Mouse (Mus musculus) embryonic facial prominence, embryonic 11.5 days (tissue): Measurements from ENCODE around the gene Dlk1. TPM values are rescaled to one million over a fixed set of nuclear protein-coding genes. Genes with fewer than 3 reads are reported as not detected.
A peak's percentile ranks its signal among the peaks of the same experiment; 100 is the strongest.
"Not testable (repeated sequence)": the region's sequence is repeated elsewhere in the genome, so short reads cannot be mapped to it uniquely, and the experiment has no call there.

Experiments
- ATAC-seq: fragments of 200-750 bp; cut with Nextera tagmentation; replicated peaks from 2 replicates; pipeline ENCODE4 v1.8.0; 2017; ENCODE audit warnings: low read depth; ENCODE audit not compliant: insufficient number of reproducible peaks, low FRiP score, low TSS enrichment
- DNase-seq: peaks from one replicate; pipeline ENCODE4 v3.0.0-alpha.2; 2015; ENCODE audit warnings: low spot score
- H3K27ac ChIP-seq: fragments of 300-500 bp; sonication (generic); replicated peaks from 2 replicates; pipeline ENCODE4 v1.5.1; 2014; ENCODE audit warnings: mild to moderate bottlenecking, low read depth, low read length, control low read depth
- H3K27me3 ChIP-seq: fragments of 300-500 bp; sonication (generic); 2 replicates; pipeline ENCODE4 v1.6.1; 2014; ENCODE audit warnings: mild to moderate bottlenecking, low read length, moderate library complexity, mixed read lengths; ENCODE audit not compliant: control insufficient read depth, insufficient read depth
- H3K36me3 ChIP-seq: fragments of 300-500 bp; sonication (generic); replicated peaks from 2 replicates; pipeline ENCODE4 v1.6.1; 2014; ENCODE audit warnings: low read depth, mild to moderate bottlenecking, low read length, moderate library complexity, mixed read lengths; ENCODE audit not compliant: control insufficient read depth, insufficient read depth
- H3K4me1 ChIP-seq: fragments of 300-500 bp; sonication (generic); 2 replicates; pipeline ENCODE4 v1.6.1; 2014; ENCODE audit warnings: low read length, mixed read lengths; ENCODE audit not compliant: control insufficient read depth, insufficient read depth
- H3K4me2 ChIP-seq: fragments of 300-500 bp; sonication (generic); 2 replicates; pipeline ENCODE4 v1.6.1; 2014; ENCODE audit warnings: low read depth, mild to moderate bottlenecking, control low read depth, low read length, moderate library complexity
- H3K4me3 ChIP-seq: fragments of 300-500 bp; sonication (generic); 2 replicates; pipeline ENCODE4 v1.5.1; 2014; ENCODE audit warnings: low read depth, low read length, control low read depth
- H3K9ac ChIP-seq: fragments of 300-500 bp; sonication (generic); replicated peaks from 2 replicates; pipeline ENCODE4 v1.6.1; 2014; ENCODE audit warnings: mild to moderate bottlenecking, control low read depth, low read length
- H3K9me3 ChIP-seq: fragments of 300-500 bp; sonication (generic); replicated peaks from 2 replicates; pipeline ENCODE4 v1.6.1; 2016; ENCODE audit warnings: mild to moderate bottlenecking, low read length, inconsistent platforms, mixed read lengths; ENCODE audit not compliant: control insufficient read depth
- WGBS: fragments of 180-500 bp; shearing (Covaris S2); extraction: QIAGEN DNeasy Blood & Tissue Kit; methylation state at CpG from one replicate; pipeline ENCODE4 v1.1.7; 2014; 5-methylcytosine and 5-hydroxymethylcytosine counted together
- polyA plus RNA-seq: library from polyadenylated mRNA; unstranded; fragments of >200 nt; fragmentation: Nextera tagmentation; extraction: Ambion mirVana; gene quantifications from 2 replicates; pipeline ENCODE4 v1.2.1, GENCODE M21; 2014

Dlk1 gene
- polyA plus RNA-seq, 1 experiment from 2014 or later, result 209 TPM

DNA sequence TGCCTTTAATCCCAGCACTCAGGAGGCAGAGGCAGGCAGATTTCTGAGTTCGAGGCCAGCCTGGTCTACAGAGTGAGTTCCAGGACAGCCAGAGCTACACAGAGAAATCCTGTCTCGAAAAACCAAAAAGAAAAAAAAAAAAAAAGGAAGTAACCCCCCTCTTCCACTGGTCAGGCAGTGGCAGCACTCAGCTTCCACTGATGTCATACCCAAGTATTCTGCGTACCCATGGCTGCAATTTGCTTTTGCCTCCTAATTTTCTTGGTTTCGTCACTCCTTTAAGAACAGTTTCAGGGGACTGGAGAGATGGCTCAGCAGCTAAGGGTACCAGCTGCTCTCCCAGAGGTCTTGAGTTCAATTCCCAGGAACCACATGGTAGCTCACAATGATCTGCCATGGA is 14.8 kb downstream of the Dlk1 start:
- not testable (repeated sequence) for DNase-seq, H3K27me3 ChIP-seq, H3K36me3 ChIP-seq, H3K4me3 ChIP-seq, ATAC-seq, H3K27ac ChIP-seq, H3K9ac ChIP-seq, H3K4me2 ChIP-seq, H3K9me3 ChIP-seq, H3K4me1 ChIP-seq
- WGBS, result 84% methylated on average over 3 of the region's 4 CpGs

DNA sequence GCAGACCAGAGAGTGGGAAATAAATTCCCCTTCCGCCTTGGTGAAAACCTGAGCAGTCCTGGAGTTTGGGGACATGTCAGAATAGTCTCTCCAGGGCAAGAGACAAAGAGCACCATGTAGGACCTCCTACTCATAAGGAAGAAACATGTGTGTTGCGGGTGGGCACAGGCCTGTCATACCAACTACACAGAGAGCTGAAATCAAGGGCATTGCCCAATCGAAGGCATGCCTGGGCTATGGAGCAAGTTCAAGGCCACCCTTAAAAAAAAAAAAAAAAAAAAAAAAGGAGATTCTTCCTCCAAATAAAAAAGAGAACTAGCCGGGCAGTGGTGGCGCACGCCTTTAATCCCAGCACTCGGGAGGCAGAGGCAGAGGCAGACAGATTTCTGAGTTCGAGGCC is 17.2 kb downstream of the Dlk1 start:
- no peak overlapping the region for H3K27ac ChIP-seq
- DNase-seq, result no peak

DNA sequence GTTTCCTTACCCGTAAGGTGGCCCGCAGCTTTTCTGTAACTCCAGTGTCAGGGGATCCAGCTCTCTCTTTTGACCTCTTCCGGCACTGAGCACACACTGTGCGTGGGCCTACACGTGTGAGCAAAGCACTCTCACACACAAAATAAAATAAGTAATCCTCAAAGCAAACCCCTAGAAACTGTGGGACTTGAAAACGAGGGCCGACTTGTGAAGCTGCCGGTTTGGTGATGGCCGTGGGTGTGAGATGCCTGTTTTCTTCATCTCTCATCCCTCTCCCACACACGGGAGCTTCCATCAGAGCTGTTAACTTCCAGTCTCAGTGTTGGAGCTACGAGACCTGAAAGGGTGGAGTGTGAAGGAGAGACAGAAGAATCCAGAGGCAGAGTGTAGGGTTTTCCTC is 20.0 kb downstream of the Dlk1 start:
- Histone ChIP-seq H3K9ac (no peak overlapping the region), H3K27me3 (no peaks in the 10 kb centered on the region), H3K9me3 (no peaks in the 10 kb centered on the region), H3K4me3 (no peak overlapping the region), H3K4me1 (no peaks in the 10 kb centered on the region), H3K27ac (no peak overlapping the region), H3K36me3 (no peaks in the 10 kb centered on the region), H3K4me2 (no peak overlapping the region)
- 88% methylated on average over 11 of the region's 11 CpGs for WGBS
- DNase-seq (no peak), ATAC-seq (no peak)

More for the DNA sequence above, 17.2 kb downstream of the Dlk1 start:
- ATAC-seq, result no peak
- 90% methylated on average over 8 of the region's 8 CpGs for WGBS
- Histone ChIP-seq H3K9ac (no peak overlapping the region), H3K4me1 (no peaks in the 10 kb centered on the region), H3K9me3 (no peaks in the 10 kb centered on the region), H3K27me3 (no peaks in the 10 kb centered on the region), H3K4me3 (no peak overlapping the region), H3K36me3 (no peaks in the 10 kb centered on the region), H3K4me2 (no peak overlapping the region)

DNA sequence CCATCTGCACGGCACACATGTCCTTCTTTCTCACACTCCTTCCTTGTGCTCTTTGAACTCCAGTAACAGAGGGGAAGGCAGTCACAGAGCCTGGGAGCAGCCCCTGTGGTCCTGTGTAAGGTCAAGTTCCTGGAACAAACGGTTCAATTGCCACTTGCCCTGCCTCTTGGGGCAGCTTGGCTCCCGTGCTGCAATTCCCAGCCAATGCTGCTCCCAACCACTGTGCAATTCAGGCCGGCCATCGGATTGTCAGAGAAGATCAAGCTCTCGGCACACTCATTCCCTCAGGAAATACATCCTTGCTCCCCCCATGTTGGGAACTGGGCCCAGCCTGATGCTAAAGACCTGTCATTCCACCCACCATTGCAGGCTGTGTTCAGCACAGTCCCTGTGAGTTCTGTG is 21.0 kb downstream of the Dlk1 start:
- Histone ChIP-seq H3K27ac (no peak overlapping the region), H3K9me3 (no peaks in the 10 kb centered on the region), H3K36me3 (no peaks in the 10 kb centered on the region), H3K4me3 (no peak overlapping the region), H3K9ac (no peak overlapping the region), H3K4me2 (no peak overlapping the region), H3K4me1 (no peaks in the 10 kb centered on the region), H3K27me3 (no peaks in the 10 kb centered on the region)
- ATAC-seq, result no peak
- no peak for DNase-seq
- 43% methylated on average over 6 of the region's 6 CpGs for WGBS

- Histone ChIP-seq H3K9me3 (no peaks in the 10 kb centered on the region), H3K4me1 (no peaks in the 10 kb centered on the region), H3K27ac (no peak overlapping the region), H3K36me3 (no peaks in the 10 kb centered on the region), H3K4me3 (no peak overlapping the region), H3K9ac (no peak overlapping the region), H3K27me3 (no peaks in the 10 kb centered on the region), H3K4me2 (no peak overlapping the region)
- ATAC-seq (no peak), DNase-seq (no peak)
- 85% methylated on average over 9 of the region's 9 CpGs for WGBS
These were observed 21.6 kb downstream of the Dlk1 start for GRCm38 (mm10) chr12:109474187-109474606.

DNA sequence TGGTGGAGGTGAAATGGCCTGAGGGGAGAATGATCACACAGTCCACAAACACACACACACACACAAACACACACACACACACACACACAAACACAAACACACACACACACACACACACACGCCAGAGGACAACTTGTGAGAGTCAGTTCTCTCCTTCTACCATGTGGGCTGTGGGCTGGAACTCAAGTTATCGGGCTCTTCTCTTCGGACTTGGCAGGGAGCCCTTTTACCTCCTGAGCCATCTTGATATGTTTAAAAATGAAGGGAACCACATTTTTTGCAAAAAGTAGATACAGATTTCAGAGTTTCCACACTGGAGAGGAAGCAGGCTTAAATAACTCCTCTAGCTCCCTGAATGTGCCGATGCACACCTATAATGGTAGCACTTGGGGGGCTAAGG is 22.9 kb downstream of the Dlk1 start:
- no peaks in the 10 kb centered on the region for H3K36me3 ChIP-seq
- H3K9ac ChIP-seq, result no peak overlapping the region
- WGBS, result 79% methylated on average over 4 of the region's 4 CpGs
- H3K27me3 ChIP-seq, result no peaks in the 10 kb centered on the region
- DNase-seq, result no peak
- no peak overlapping the region for H3K4me2 ChIP-seq
- ATAC-seq, result no peak
- no peaks in the 10 kb centered on the region for H3K9me3 ChIP-seq
- no peaks in the 10 kb centered on the region for H3K4me1 ChIP-seq
- no peak overlapping the region for H3K4me3 ChIP-seq
- H3K27ac ChIP-seq, result no peak overlapping the region

- DNase-seq, result peak; percentile 38
- H3K36me3 ChIP-seq, H3K4me1 ChIP-seq, H3K9me3 ChIP-seq, H3K4me2 ChIP-seq, H3K4me3 ChIP-seq, H3K27me3 ChIP-seq, H3K9ac ChIP-seq, ATAC-seq, H3K27ac ChIP-seq: not testable (repeated sequence)
- 43% methylated on average over 1 of the region's 1 CpGs for WGBS
These were observed 33.9 kb downstream of the Dlk1 start for GRCm38 (mm10) chr12:109486525-109486924.

DNA sequence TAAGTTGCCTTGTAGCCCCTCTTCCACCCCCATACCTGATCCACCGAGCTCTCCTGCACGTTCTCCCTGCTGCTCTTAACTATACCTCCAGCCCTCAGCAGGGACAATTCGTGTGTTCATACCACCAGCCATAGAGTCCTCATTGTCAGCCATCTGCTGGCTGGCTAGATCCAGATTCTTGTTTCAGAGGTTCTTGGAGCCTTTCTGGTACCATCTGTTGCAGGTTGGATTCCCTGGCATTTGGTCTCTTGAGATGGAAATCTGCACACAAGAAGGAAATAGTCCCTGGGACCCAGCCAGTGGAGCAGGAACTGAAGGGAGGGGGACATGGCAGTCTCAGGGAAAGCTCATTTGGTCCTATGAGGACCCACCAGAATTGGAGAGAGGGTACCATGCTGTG is 39.1 kb downstream of the Dlk1 start:
- H3K27me3 ChIP-seq, result no peaks in the 10 kb centered on the region
- DNase-seq (no peak), ATAC-seq (no peak)
- no peaks in the 10 kb centered on the region for H3K4me1 ChIP-seq
- H3K4me2 ChIP-seq, result no peak overlapping the region
- H3K9me3 ChIP-seq, result no peaks in the 10 kb centered on the region
- no peak overlapping the region for H3K27ac ChIP-seq
- 77% methylated on average over 3 of the region's 3 CpGs for WGBS
- no peak overlapping the region for H3K4me3 ChIP-seq
- no peak overlapping the region for H3K9ac ChIP-seq
- H3K36me3 ChIP-seq, result no peaks in the 10 kb centered on the region
